Mouse (Mus musculus): Measurements from ENCODE around the gene Mgat2.

Gene Mgat2

DNA sequence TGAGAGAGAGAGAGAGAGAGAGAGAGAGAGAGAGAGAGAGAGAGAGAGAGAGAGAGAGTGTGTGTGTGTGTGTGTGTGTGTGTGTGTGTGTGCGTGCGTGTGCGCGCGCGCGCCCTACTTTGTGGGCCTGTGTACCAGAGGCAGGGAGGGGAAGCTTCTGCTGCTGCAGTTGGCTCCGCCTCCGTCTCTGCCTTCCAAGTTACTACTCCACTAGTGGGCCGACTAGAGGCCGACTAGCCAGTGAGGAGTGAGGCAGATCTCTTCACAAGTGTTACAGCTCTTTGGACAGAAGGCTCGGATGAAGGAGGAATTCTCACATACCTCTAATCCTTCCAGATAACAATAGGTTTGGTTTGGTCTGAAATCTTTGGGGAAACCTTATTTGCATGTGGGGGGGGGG lies 4.6 kb upstream of the Mgat2 start:
- no peak for DNase-seq (ENCODE audit: low read depth)

DNA sequence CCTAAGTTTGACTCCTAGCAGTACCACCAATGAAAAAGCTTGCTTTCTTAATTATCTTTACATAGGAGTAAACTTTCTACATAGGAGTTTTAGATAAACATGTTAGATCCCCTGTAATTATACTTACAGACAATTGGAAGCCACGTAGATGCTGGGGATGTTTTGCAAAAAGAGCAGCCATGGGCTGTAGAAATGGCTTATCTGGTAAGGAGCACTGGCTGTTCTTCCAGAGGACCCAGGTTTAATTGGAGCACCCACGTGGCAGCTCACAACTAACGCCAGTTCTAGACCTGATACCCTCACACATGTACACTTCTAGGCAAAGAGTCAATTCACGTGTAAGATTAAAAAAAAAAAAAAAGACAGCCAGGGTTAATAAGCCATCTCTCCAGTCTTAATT lies 2.2 kb upstream of the Mgat2 start:
- DNase-seq (ENCODE audit: low read depth): no peak

DNA sequence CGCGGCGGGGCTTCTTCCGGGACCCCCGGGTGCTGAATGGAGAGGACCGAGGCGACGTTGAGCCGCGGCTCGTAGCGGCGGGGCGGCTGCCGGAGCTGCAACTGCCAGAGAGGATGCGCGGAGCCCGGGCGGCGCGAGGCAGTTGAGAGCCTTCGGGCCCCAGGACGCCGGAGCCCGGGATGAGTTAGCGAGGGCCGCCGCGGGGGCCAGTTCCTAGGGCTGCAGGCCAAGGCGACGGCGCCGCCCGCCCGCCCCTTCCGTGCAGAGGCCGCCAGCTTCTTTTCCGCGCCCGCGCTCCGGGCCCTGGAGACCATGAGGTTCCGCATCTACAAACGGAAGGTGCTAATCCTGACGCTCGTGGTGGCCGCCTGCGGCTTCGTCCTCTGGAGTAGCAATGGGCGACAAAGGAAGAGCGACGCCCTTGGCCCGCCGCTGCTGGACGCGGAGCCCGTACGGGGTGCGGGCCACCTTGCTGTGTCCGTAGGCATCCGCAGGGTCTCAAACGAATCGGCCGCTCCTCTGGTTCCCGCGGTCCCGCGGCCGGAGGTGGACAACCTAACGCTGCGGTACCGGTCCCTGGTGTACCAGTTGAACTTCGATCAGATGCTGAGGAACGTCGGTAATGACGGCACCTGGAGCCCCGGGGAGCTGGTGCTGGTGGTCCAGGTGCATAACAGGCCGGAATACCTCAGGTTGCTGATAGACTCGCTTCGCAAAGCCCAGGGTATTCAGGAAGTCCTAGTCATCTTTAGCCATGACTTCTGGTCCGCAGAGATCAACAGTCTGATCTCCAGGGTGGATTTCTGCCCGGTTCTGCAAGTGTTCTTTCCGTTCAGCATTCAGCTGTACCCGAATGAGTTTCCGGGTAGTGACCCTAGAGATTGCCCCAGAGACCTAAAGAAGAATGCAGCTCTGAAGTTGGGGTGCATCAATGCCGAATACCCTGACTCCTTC lies 662 bp downstream of the Mgat2 start:
- peak; percentile 60 for DNase-seq (ENCODE audit: low read depth)

- no peak for DNase-seq (ENCODE audit: low read depth)
These were observed 1.4 kb downstream of the Mgat2 start for GRCm38 (mm10) chr12:69185371-69185770.

GRCm38 (mm10) chr12:69186811-69187471 lies 3.0 kb downstream of the Mgat2 start:
- no peak for DNase-seq (ENCODE audit: low read depth)

GRCm38 (mm10) chr12:69190074-69190473 lies 6.1 kb downstream of the Mgat2 start:
- DNase-seq (ENCODE audit: low read depth): no peak

DNA sequence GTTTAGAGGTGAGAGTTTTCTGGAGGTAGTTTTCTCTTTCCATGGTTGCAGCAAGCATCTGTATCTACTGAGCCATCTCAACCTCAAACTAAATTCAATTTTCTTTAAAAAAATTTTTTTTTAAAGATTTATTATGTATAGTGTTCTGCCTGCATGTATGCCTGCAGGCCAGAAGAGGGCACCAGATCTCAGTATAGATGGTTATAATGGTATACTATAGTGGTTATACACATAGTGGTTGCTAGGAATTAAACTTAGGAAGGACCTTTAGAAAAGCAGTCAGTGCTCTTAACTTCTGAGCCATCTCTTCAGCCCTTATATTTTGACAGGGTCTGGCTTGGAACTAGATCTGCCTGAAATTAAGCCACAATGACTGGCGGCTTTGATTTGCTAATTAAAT lies 6.6 kb downstream of the Mgat2 start:
- DNase-seq (ENCODE audit: low read depth): peak; percentile 46

DNA sequence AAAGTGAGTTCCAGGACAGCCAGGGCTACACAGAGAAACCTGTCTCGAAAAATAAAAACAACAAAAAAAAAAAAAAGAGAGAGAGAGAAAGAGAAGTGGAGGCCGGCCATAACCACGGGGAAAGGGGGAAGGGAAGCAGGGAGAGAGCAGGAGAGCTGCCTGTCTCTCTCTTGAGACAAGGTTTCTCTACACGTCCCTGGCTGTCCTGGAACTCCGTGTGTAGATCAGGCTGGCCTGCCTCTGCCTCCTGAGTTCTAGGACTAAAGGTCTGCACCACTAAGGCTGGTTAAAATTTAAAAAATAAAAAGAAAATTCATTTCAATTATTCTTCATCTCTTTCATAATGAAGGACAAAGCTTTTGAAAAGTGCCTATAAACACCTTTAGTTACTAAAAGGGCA lies 7.4 kb downstream of the Mgat2 start:
- DNase-seq (ENCODE audit: low read depth): no peak

- DNase-seq (ENCODE audit: low read depth): no peak
These were observed 8.7 kb downstream of the Mgat2 start for GRCm38 (mm10) chr12:69192637-69193036.

GRCm38 (mm10) chr12:69196444-69197377 lies 12.8 kb downstream of the Mgat2 start, which contains the start of gene Gm49383:
Gm49383 (minus strand) TSS chr12:69197104.
- DNase-seq (ENCODE audit: low read depth): peak; percentile 84

- peak; percentile 69 for DNase-seq (ENCODE audit: low read depth)
These were observed 13.6 kb downstream of the Mgat2 start for GRCm38 (mm10) chr12:69197378-69198163.

GRCm38 (mm10) chr12:69198164-69198535 lies 14.2 kb downstream of the Mgat2 start, which contains the start of gene Dnaaf2:
Dnaaf2 (minus strand) TSS chr12:69198429.
- DNase-seq (ENCODE audit: low read depth): peak; percentile 84

GRCm38 (mm10) chr12:69198985-69199384 lies 15.0 kb downstream of the Mgat2 start:
- no peak for DNase-seq (ENCODE audit: low read depth)

DNA sequence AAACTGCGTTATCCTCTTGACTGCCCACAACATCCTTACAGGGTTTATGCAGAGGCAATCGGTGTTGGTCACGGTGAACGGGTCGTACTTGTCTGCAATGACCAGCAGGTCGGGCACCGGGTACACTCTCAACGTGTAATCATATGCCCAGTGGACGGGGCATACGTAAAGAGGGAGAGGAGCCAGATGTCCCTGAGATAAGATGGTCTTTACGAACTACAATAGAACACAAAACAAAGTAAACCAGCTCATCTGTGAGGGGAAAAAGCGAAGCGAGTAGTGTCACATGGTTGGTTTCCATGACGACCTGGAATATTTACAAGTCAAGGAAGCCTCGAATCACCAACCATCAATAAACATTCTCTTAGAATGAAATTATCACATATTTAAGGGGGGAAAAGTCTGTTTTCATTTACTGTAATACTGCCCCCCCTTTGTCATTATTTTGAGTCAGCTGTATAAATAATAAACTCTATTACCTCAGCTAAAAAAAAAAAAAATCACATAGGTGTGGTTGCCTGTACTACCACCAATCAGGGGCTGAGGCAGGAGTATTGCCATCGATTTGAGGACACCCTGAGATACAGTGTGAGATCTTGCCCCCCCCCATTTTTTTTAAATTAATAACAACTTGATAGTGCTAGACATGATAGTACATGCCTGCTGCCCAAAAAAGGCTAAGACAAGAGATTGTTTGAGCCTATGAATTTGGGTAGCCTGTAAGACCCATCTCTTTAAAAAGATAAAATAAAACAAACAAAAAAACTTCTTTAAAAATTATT lies 20.3 kb downstream of the Mgat2 start, which contains the start of gene Gm49384:
Gene Gm49384 (minus strand): TSS at position 216 of the 782 bp plus-strand sequence.
- DNase-seq (ENCODE audit: low read depth): peak; percentile 33

DNA sequence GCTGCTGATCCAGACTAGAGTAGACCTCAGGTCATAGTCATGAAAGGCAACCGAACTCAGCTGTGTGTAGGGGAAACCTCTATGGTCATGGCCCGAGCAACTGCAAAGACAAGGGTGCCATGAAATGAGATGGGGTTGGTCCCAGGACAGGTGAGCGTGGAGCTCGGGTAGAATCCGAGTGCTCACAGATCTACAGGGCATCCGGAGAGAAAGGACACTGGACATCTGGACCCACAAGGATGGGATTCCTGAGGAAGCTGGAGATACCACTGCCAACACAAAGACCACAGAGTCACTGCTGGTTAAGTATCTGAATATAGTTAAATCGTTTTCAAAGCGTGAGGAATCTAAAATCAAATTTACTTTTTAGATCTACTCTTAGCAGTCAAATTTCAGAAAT lies 23.4 kb downstream of the Mgat2 start:
- no peak for DNase-seq (ENCODE audit: low read depth)

DNA sequence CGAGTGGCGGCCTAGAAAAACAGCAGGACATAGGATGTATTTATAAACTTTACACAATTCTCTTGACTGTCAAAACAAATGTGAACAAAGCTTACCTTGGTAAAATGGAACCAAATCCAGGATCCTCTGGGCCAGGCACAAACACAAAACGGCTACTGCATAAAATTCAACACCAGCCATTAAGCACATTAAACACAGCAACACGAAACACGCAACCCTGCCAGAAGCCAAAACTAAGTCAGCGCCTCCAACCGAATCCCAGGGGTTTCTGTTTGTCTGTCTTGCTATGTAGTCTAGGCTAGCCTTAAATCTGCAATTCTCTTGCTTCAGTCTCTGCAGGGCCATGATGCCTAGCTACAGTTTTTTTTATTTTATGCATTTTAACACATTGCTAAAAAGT lies 24.0 kb downstream of the Mgat2 start:
- DNase-seq (ENCODE audit: low read depth): no peak

GRCm38 (mm10) chr12:69208520-69208919 lies 24.6 kb downstream of the Mgat2 start:
- no peak for DNase-seq (ENCODE audit: low read depth)

DNA sequence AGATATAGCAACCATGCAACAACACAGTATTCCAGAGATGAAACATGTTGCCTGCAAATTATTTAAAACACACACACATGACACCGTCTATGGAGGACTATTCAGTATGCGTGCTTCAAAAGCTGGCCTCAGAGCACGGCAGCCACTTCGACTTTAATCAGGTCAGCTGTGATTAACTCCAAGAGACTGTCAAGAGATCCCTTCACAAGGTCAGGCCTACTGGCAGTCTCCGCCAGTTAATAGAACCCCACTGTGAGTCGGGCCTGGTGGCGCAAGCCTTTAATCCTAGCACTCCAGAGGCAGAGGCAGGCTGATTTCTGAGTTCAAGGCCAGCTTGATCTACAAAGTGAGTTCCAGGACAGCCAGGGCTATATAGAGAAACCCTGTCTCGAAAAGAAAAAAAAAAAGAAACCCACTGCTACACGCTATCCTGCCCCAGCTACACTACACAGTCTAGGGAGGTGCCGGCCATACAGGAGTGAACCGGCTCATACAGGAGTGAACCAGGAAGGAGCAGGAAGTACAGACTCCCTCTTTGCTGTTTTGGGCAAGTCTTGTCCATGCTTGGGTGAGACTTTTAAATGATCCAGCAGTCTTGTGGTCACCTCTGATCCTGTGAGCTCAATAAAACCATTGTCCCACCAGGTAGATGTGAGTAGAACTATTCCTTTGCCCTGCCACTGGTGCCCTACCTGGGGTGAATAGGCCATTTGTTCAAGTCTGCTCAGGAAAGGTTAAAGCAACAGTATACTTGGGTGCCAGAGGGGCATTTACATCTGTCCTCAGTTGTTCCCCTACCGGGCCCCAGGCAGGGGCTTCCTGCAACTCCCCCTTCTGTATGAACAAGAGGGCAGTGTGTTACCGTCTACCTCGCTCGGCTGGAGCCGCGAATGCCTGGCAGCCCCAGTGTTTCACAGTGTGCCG lies 26.4 kb downstream of the Mgat2 start:
- no peak for DNase-seq (ENCODE audit: low read depth)

GRCm38 (mm10) chr12:69211057-69211456 lies 27.1 kb downstream of the Mgat2 start:
- peak; percentile 57 for DNase-seq (ENCODE audit: low read depth)

Data from NIH3T3 (cell line).